Mouse (Mus musculus) kidney, postnatal 0 days (tissue): ENCODE measurements around the gene Irf2bp2. TPM values are rescaled to one million over a fixed set of nuclear protein-coding genes. Genes with fewer than 3 reads are reported as not detected.

ENCODE experiments used
- ATAC-seq: fragments of 200-750 bp; cut with Nextera tagmentation; replicated peaks from 2 replicates; pipeline ENCODE4 v1.8.0; 2017; ENCODE audit warnings: low read depth, moderate number of reproducible peaks, moderate TSS enrichment, moderate library complexity; ENCODE audit not compliant: low FRiP score
- DNase-seq: peaks from one replicate; pipeline ENCODE4 v3.0.0-alpha.2; 2016; ENCODE audit warnings: low spot score
- H3K27ac ChIP-seq: fragments of 300-500 bp; sonication (generic); 2 replicates; pipeline ENCODE4 v1.5.1; 2014; ENCODE audit warnings: mild to moderate bottlenecking
- H3K27me3 ChIP-seq: fragments of 300-500 bp; sonication (generic); 2 replicates; pipeline ENCODE4 v1.6.1; 2014; ENCODE audit warnings: low read length, mixed read lengths; ENCODE audit not compliant: insufficient read depth
- H3K36me3 ChIP-seq: fragments of 300-500 bp; sonication (generic); 2 replicates; pipeline ENCODE4 v1.6.1; 2014; ENCODE audit warnings: low read length, mixed read lengths; ENCODE audit not compliant: insufficient read depth
- H3K4me1 ChIP-seq: fragments of 300-500 bp; sonication (generic); replicated peaks from 2 replicates; pipeline ENCODE4 v1.6.1; 2014; ENCODE audit warnings: antibody characterized with exemption, low read length, mixed read lengths; ENCODE audit not compliant: insufficient read depth
- H3K4me2 ChIP-seq: fragments of 300-500 bp; sonication (generic); 2 replicates; pipeline ENCODE4 v1.6.1; 2014; ENCODE audit warnings: mild to moderate bottlenecking, low read length, moderate library complexity, mixed read lengths
- H3K4me3 ChIP-seq: fragments of 300-500 bp; sonication (generic); replicated peaks from 2 replicates; pipeline ENCODE4 v1.5.1; 2014; ENCODE audit warnings: low read depth, low read length
- H3K9ac ChIP-seq: fragments of 300-500 bp; sonication (generic); 2 replicates; pipeline ENCODE4 v1.6.1; 2014; ENCODE audit warnings: low read depth, low read length
- H3K9me3 ChIP-seq: fragments of 300-500 bp; sonication (generic); replicated peaks from 2 replicates; pipeline ENCODE4 v1.6.1; 2016; ENCODE audit warnings: low read length, inconsistent platforms, mixed read lengths
- CTCF ChIP-seq: IDR thresholded peaks from 2 replicates; pipeline ENCODE4 v1.5.1; 2016; ENCODE audit warnings: antibody characterized with exemption, low read depth, mild to moderate bottlenecking, moderate library complexity
- WGBS: fragments of 180-500 bp; shearing (Covaris S2); extraction: QIAGEN DNeasy Blood & Tissue Kit; methylation state at CpG from one replicate; pipeline ENCODE4 v1.1.7; 2014; 5-methylcytosine and 5-hydroxymethylcytosine counted together
- polyA plus RNA-seq: library from polyadenylated mRNA; unstranded; fragments of >200 nt; fragmentation: Nextera tagmentation; extraction: Ambion mirVana; gene quantifications from 2 replicates; pipeline ENCODE4 v1.2.1, GENCODE M21; 2015

Gene Irf2bp2
- polyA plus RNA-seq, 1 experiment from 2014 or later, result 15.6 TPM

DNA sequence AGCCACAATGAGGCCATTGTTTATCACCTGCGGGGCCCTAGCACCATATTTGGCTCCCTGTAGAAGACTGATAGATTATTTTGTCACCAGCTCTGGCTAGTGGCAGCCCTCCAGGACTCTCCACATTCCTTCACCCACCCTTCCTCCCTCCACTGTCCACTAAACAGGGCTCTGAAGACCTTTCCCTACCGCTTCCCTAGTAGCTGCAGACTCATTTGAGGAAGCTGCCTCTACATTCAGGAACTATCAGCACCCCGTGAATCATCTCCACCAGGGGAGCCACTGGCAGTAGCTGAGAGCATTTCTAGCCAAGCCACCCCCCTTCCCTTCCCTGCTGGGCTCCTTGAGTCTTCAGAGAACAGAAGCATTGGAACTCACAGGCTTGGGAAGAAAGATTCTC is 45.9 kb downstream of the Irf2bp2 start:
- no peak overlapping the region for H3K9ac ChIP-seq
- H3K4me3 ChIP-seq, result no peak overlapping the region
- no peaks in the 10 kb centered on the region for H3K4me1 ChIP-seq
- H3K4me2 ChIP-seq, result no peak overlapping the region
- H3K27ac ChIP-seq, result no peak overlapping the region
- ATAC-seq (no peak), DNase-seq (peak; percentile 63)
- no peaks in the 10 kb centered on the region for H3K9me3 ChIP-seq
- 54% methylated on average over 3 of the region's 3 CpGs for WGBS
- H3K27me3 ChIP-seq, result no peaks in the 10 kb centered on the region
- no peaks in the 10 kb centered on the region for H3K36me3 ChIP-seq
- peak; percentile 43 for TF ChIP-seq CTCF

DNA sequence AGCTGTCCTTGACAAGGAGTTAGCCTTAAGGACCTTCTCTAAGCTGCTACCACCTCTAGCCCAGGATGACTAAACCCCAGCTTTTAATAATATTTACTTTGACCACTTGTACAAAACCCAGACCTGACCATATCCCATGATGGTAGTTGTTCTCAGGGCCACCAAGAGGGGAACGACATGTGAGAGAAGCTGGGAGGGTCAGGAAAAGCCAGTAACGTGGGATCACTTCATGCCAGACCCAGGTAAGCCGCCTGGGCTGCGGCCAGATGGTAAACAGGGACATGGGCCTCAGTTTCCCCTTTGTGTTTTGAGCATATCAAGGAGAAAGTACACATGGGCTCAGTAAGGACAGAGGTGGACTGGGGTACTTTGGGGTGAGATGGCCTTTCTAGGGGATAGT is 46.4 kb downstream of the Irf2bp2 start:
- Histone ChIP-seq H3K9ac (no peak overlapping the region), H3K9me3 (no peaks in the 10 kb centered on the region), H3K36me3 (no peaks in the 10 kb centered on the region), H3K4me2 (no peak overlapping the region), H3K4me1 (no peaks in the 10 kb centered on the region), H3K4me3 (no peak overlapping the region), H3K27ac (no peak overlapping the region), H3K27me3 (no peaks in the 10 kb centered on the region)
- ATAC-seq (no peak), DNase-seq (no peak)
- 96% methylated on average over 4 of the region's 4 CpGs for WGBS
- no peak for TF ChIP-seq CTCF

DNA sequence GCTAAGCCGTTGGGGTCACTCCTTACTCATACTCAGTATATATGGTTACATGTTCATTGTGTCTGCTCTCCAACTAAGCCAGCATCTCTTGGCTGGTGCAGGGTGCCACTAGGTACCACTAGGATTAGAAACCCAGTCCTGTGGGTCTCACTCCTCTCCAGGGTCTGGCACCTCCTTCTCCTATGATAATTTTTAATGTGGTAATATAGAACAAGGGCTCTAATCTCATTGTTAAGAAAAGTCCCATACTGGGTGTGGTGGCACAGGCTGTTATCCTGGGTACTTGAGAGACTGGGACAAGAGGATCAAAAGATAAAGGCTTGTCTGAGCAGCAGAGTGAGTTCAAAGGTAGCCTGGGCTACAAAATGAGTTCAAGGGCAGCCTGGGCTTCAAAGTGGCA is 47.3 kb downstream of the Irf2bp2 start:
- no peak for DNase-seq
- Histone ChIP-seq H3K9me3 (no peaks in the 10 kb centered on the region), H3K36me3 (no peaks in the 10 kb centered on the region), H3K4me1 (no peaks in the 10 kb centered on the region), H3K27ac (no peak overlapping the region), H3K27me3 (no peaks in the 10 kb centered on the region), H3K4me2 (no peak overlapping the region), H3K4me3 (no peak overlapping the region), H3K9ac (no peak overlapping the region)
- no peak for ATAC-seq
- TF ChIP-seq CTCF, result no peak
- 62% methylated on average over 1 of the region's 1 CpGs for WGBS

DNA sequence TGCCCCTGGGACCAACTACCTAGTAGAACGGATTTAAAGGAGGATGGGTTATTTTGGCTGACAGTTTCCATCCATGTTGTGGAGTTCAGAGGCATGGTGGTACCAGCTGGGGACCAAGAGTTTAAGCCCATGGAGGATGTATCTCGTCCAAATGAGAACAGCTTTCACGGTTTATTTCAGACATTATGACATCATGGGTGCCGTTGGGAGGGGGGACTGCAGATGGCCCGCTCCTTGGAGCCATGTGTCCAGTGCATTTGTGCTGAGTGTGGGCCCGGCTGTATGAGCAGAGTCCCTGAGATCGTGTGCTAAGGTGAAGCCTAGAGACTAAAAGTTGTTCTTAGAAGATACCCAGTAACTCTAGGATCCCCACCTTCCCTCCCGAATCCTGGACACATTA is 50.4 kb downstream of the Irf2bp2 start:
- DNase-seq (no peak), ATAC-seq (no peak)
- no peaks in the 10 kb centered on the region for H3K27me3 ChIP-seq
- no peak overlapping the region for H3K4me2 ChIP-seq
- no peaks in the 10 kb centered on the region for H3K36me3 ChIP-seq
- H3K4me1 ChIP-seq, result peaks cover 20% of the 10 kb centered on the region
- no peak overlapping the region for H3K9ac ChIP-seq
- H3K9me3 ChIP-seq, result no peaks in the 10 kb centered on the region
- no peak for TF ChIP-seq CTCF
- no peak overlapping the region for H3K4me3 ChIP-seq
- WGBS, result 87% methylated on average over 8 of the region's 8 CpGs
- no peak overlapping the region for H3K27ac ChIP-seq

DNA sequence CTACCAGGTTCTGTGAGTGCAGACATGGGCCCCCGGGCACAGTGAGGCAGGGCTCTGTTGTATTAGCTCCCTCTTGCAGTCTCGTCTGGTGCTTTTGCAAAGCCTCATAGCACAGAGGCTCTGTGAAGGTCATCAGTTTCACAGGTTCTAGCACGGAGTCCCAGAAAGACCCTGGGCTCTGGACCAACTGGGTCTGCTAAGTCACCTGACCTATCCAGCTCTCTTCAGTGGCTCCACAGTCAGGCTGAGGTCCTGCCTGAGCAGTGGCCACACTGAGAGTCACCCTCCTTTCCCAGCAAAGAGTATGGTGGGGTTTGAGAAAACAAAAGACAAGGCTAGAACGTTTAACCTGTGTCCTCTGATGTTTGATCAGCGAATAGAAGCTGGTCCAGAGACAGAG is 51.0 kb downstream of the Irf2bp2 start:
- no peak for ATAC-seq
- H3K4me1 ChIP-seq, result peaks cover 26% of the 10 kb centered on the region
- no peaks in the 10 kb centered on the region for H3K36me3 ChIP-seq
- no peak overlapping the region for H3K4me2 ChIP-seq
- 72% methylated on average over 5 of the region's 5 CpGs for WGBS
- no peak overlapping the region for H3K9ac ChIP-seq
- no peak overlapping the region for H3K27ac ChIP-seq
- no peaks in the 10 kb centered on the region for H3K9me3 ChIP-seq
- DNase-seq, result no peak
- no peaks in the 10 kb centered on the region for H3K27me3 ChIP-seq
- H3K4me3 ChIP-seq, result no peak overlapping the region
- TF ChIP-seq CTCF, result no peak

DNA sequence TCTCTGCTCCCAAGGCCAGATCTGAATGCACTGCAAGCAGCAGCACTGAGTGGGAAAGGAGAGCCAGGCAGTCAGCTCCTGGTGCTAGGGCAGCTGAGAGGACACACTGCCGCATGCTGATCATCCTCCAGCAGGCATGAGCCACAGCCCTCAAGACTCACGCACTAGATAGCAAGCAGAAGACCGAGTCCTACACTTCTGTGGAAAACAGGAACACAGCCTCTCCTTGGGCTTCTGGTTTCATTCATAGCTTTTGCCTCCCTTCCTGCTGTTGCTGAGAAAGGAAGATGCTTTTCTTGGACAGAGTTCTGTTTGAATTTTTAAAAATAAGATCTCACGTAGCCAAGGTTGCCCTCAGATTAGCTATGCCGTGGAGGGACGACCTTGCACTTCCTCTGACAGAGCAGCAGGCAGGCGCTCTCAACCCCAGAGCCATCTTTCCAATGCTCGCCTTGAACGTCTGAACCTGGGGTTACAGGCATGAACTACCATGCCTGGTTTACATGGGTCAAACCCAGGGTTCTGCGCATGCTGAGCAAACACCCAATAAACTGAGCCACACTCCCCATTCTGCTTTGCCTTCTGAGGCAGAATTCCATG is 51.6 kb downstream of the Irf2bp2 start:
- WGBS, result 69% methylated on average over 10 of the region's 10 CpGs
- ATAC-seq (no peak), DNase-seq (no peak)
- no peak overlapping the region for H3K9ac ChIP-seq
- no peak overlapping the region for H3K4me2 ChIP-seq
- TF ChIP-seq CTCF, result no peak
- H3K4me3 ChIP-seq, result no peak overlapping the region
- H3K9me3 ChIP-seq, result no peaks in the 10 kb centered on the region
- no peaks in the 10 kb centered on the region for H3K27me3 ChIP-seq
- H3K36me3 ChIP-seq, result no peaks in the 10 kb centered on the region
- peaks cover 32% of the 10 kb centered on the region for H3K4me1 ChIP-seq
- H3K27ac ChIP-seq, result no peak overlapping the region

DNA sequence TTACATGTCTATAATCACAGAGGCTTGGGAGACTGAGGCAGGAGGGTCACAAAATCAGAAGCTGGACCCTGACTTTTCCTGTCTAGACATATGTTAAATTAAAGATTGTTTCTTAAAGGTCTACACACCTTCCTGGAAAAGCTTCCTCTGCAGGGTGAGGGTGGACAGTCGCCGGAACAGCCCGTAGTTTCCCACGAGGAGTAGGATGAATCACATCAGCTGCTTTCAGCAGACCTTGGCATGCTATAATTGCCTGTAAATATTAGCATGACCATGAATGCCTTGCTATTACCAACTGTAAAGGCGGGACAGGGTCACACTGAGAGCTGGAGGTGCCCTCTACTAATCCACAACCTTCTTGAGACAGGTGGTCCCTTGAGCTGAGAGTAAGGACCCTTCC is 53.5 kb downstream of the Irf2bp2 start:
- H3K27me3 ChIP-seq, result no peaks in the 10 kb centered on the region
- whole genome bisulfite sequencing, result 76% methylated on average over 5 of the region's 5 CpGs
- TF ChIP-seq CTCF, result no peak
- H3K9ac ChIP-seq, result no peak overlapping the region
- ATAC-seq (no peak), DNase-seq (no peak)
- peak overlapping the region; percentile 55; the same call in 1 of the 2 replicates for H3K27ac ChIP-seq
- no peaks in the 10 kb centered on the region for H3K9me3 ChIP-seq
- no peak overlapping the region for H3K4me2 ChIP-seq
- H3K4me3 ChIP-seq, result no peak overlapping the region
- no peaks in the 10 kb centered on the region for H3K36me3 ChIP-seq
- H3K4me1 ChIP-seq, result peaks cover 41% of the 10 kb centered on the region
